Mouse (Mus musculus) kidney, embryonic 15.5 days (tissue): Measurements from ENCODE around the gene Aqr. TPM values are rescaled to one million over a fixed set of nuclear protein-coding genes. Genes with fewer than 3 reads are reported as not detected.
A peak's percentile ranks its signal among the peaks of the same experiment; 100 is the strongest.

Experiments
- ATAC-seq: fragments of 200-750 bp; cut with Nextera tagmentation; replicated peaks from 2 replicates; pipeline ENCODE4 v1.8.0; 2017; ENCODE audit warnings: moderate TSS enrichment; ENCODE audit not compliant: low FRiP score
- H3K27ac ChIP-seq: fragments of 300-500 bp; sonication (generic); 2 replicates; pipeline ENCODE4 v1.5.1; 2015; ENCODE audit warnings: mild to moderate bottlenecking, inconsistent platforms
- H3K27me3 ChIP-seq: fragments of 300-500 bp; sonication (generic); 2 replicates; pipeline ENCODE4 v1.6.1; 2015; ENCODE audit warnings: inconsistent platforms
- H3K36me3 ChIP-seq: fragments of 300-500 bp; sonication (generic); 2 replicates; pipeline ENCODE4 v1.6.1; 2015; ENCODE audit warnings: inconsistent platforms
- H3K4me1 ChIP-seq: fragments of 300-500 bp; sonication (generic); 2 replicates; pipeline ENCODE4 v1.6.1; 2015; ENCODE audit warnings: inconsistent platforms
- H3K4me2 ChIP-seq: fragments of 300-500 bp; sonication (generic); 2 replicates; pipeline ENCODE4 v1.6.1; 2015; ENCODE audit warnings: moderate library complexity, mild to moderate bottlenecking, inconsistent platforms
- H3K4me3 ChIP-seq: fragments of 300-500 bp; sonication (generic); replicated peaks from 2 replicates; pipeline ENCODE4 v1.5.1; 2015; ENCODE audit warnings: mild to moderate bottlenecking, inconsistent platforms
- H3K9ac ChIP-seq: fragments of 300-500 bp; sonication (generic); 2 replicates; pipeline ENCODE4 v1.6.1; 2015; ENCODE audit warnings: mild to moderate bottlenecking, inconsistent platforms
- H3K9me3 ChIP-seq: fragments of 300-500 bp; sonication (generic); replicated peaks from 2 replicates; pipeline ENCODE4 v1.6.1; 2016; ENCODE audit warnings: inconsistent platforms
- WGBS: fragments of 180-500 bp; shearing (Covaris S2); methylation state at CpG from one replicate; pipeline ENCODE4 v1.1.7; 2015; ENCODE audit warnings: mixed read lengths; 5-methylcytosine and 5-hydroxymethylcytosine counted together
- microRNA-seq: library from miRNA; unstranded; fragments of <30 nt; microRNA quantifications from one replicate; pipeline ENCODE4, GENCODE M21; 2016
- polyA plus RNA-seq: library from polyadenylated mRNA; unstranded; fragments of >200 nt; fragmentation: Nextera tagmentation; extraction: Ambion mirVana; gene quantifications from 2 replicates; pipeline ENCODE4 v1.2.1, GENCODE M21; 2015

Gene Aqr
- polyA plus RNA-seq, 1 experiment from 2014 or later = 43.8 TPM

GRCm38 (mm10) chr2:114057303-114057853, 129.4 kb downstream of the Aqr start:
- ATAC-seq = no peak
- H3K4me1 ChIP-seq = peaks cover 3% of the 10 kb centered on the region
- H3K9me3 ChIP-seq = no peaks in the 10 kb centered on the region
- H3K4me3 ChIP-seq = no peak overlapping the region
- no peak overlapping the region for H3K27ac ChIP-seq
- no peak overlapping the region for H3K4me2 ChIP-seq
- H3K9ac ChIP-seq = no peak overlapping the region
- no peaks in the 10 kb centered on the region for H3K27me3 ChIP-seq
- no peaks in the 10 kb centered on the region for H3K36me3 ChIP-seq
- WGBS = 14% methylated on average over 10 of the region's 10 CpGs

GRCm38 (mm10) chr2:114054129-114054528, 132.7 kb downstream of the Aqr start:
- no peaks in the 10 kb centered on the region for H3K27me3 ChIP-seq
- H3K36me3 ChIP-seq = no peaks in the 10 kb centered on the region
- no peak for ATAC-seq
- H3K27ac ChIP-seq = no peak overlapping the region
- H3K4me1 ChIP-seq = peaks cover 3% of the 10 kb centered on the region
- H3K4me3 ChIP-seq = no peak overlapping the region
- WGBS = 86% methylated on average over 4 of the region's 4 CpGs
- H3K9me3 ChIP-seq = no peaks in the 10 kb centered on the region
- H3K4me2 ChIP-seq = no peak overlapping the region
- H3K9ac ChIP-seq = no peak overlapping the region

- no peaks in the 10 kb centered on the region for H3K36me3 ChIP-seq
- no peak within 1 kb of the TSS for H3K9ac ChIP-seq
- H3K4me2 ChIP-seq = peak within 1 kb of the TSS; percentile 48
- peaks cover 3% of the 10 kb centered on the region for H3K4me1 ChIP-seq
- H3K27ac ChIP-seq = no peak within 1 kb of the TSS
- ATAC-seq = peak; percentile 64; the same call in 1 of the 2 replicates
- H3K4me3 ChIP-seq = peak within 1 kb of the TSS; percentile 8; the same call in 1 of the 2 replicates
- WGBS = 12% methylated on average over 14 of the region's 14 CpGs
- H3K27me3 ChIP-seq = no peaks in the 10 kb centered on the region
- H3K9me3 ChIP-seq = no peaks in the 10 kb centered on the region
Observed at GRCm38 (mm10) chr2:114052696-114053598, 133.9 kb downstream of the Aqr start, which contains the start of gene Actc1. Actc1 (minus strand) TSS chr2:114053548.

GRCm38 (mm10) chr2:114051871-114052241, 135.0 kb downstream of the Aqr start:
- no peak for ATAC-seq
- H3K36me3 ChIP-seq = no peaks in the 10 kb centered on the region
- peaks cover 3% of the 10 kb centered on the region for H3K4me1 ChIP-seq
- 88% methylated on average over 14 of the region's 14 CpGs for WGBS
- H3K4me2 ChIP-seq = no peak overlapping the region
- no peak overlapping the region for H3K4me3 ChIP-seq
- H3K9me3 ChIP-seq = no peaks in the 10 kb centered on the region
- no peaks in the 10 kb centered on the region for H3K27me3 ChIP-seq
- H3K9ac ChIP-seq = no peak overlapping the region
- H3K27ac ChIP-seq = no peak overlapping the region

Small RNAs within 50 kb of the gene (microRNA-seq; reads per million reads assigned to microRNA genes)
- gene Mir7002 = not detected

Other genes with a start within 250 kb of the Aqr start
- gene Gjd2, start 173.4 kb downstream of the Aqr start, polyA plus RNA-seq = 0.38 and 0.41 TPM in 2 replicates
- gene Actc1, start 133.5 kb downstream of the Aqr start, polyA plus RNA-seq = 101 and 151 TPM in 2 replicates
- 4.6 and 5.0 TPM in 2 replicates for gene Zfp770, start 14.4 kb upstream of the Aqr start, polyA plus RNA-seq